Mouse (Mus musculus): ENCODE measurements at regions not wholly inside any gene's neighbourhood (a gene's known extent, or its start where the extent isn't known, plus 50 kb on each side); places are given as distances from the start of the nearest gene placed in this dataset.

- ATAC-seq (replicated peaks; ENCODE audit: low read depth, poor library complexity, severe bottlenecking), result no peak
Measured at GRCm38 (mm10) chr15:63411771-63412118, 433.2 kb downstream of the Gsdmc2 start.

- ATAC-seq (replicated peaks; ENCODE audit: low read depth, poor library complexity, severe bottlenecking), result no peak
Measured at GRCm38 (mm10) chr15:63410994-63411770, 433.8 kb downstream of the Gsdmc2 start.

- no peak for ATAC-seq (replicated peaks; ENCODE audit: low read depth, poor library complexity, severe bottlenecking)
Measured at GRCm38 (mm10) chr15:63400445-63400844, 444.5 kb downstream of the Gsdmc2 start.

- ATAC-seq (replicated peaks; ENCODE audit: low read depth, poor library complexity, severe bottlenecking), result no peak
Measured at GRCm38 (mm10) chr15:63400011-63400410, 445.0 kb downstream of the Gsdmc2 start.

- no peak for ATAC-seq (replicated peaks; ENCODE audit: low read depth, poor library complexity, severe bottlenecking)
Measured at GRCm38 (mm10) chr15:63397485-63397884, 447.5 kb downstream of the Gsdmc2 start.

- ATAC-seq (replicated peaks; ENCODE audit: low read depth, poor library complexity, severe bottlenecking), result no peak
Measured at GRCm38 (mm10) chr15:63377258-63377657, 467.7 kb downstream of the Gsdmc2 start.

GRCm38 (mm10) chr15:63371328-63372023, 473.5 kb downstream of the Gsdmc2 start:
- ATAC-seq (replicated peaks; ENCODE audit: low read depth, poor library complexity, severe bottlenecking), result no peak

- ATAC-seq (replicated peaks; ENCODE audit: low read depth, poor library complexity, severe bottlenecking), result no peak
Measured at GRCm38 (mm10) chr15:63364473-63364872, 480.5 kb downstream of the Gsdmc2 start.

- ATAC-seq (replicated peaks; ENCODE audit: low read depth, poor library complexity, severe bottlenecking), result no peak
Measured at GRCm38 (mm10) chr15:63360402-63360801, 484.6 kb downstream of the Gsdmc2 start.

GRCm38 (mm10) chr15:63341730-63342129, 503.2 kb downstream of the Gsdmc2 start:
- ATAC-seq (replicated peaks; ENCODE audit: low read depth, poor library complexity, severe bottlenecking), result no peak

GRCm38 (mm10) chr15:63340322-63341060, 504.5 kb downstream of the Gsdmc2 start:
- ATAC-seq (replicated peaks; ENCODE audit: low read depth, poor library complexity, severe bottlenecking), result no peak

- ATAC-seq (replicated peaks; ENCODE audit: low read depth, poor library complexity, severe bottlenecking), result no peak
Measured at GRCm38 (mm10) chr15:63319666-63320065, 525.3 kb downstream of the Gsdmc2 start.

GRCm38 (mm10) chr15:63310426-63310825, 534.6 kb downstream of the Gsdmc2 start:
- ATAC-seq (replicated peaks; ENCODE audit: low read depth, poor library complexity, severe bottlenecking), result no peak

- no peak for ATAC-seq (replicated peaks; ENCODE audit: low read depth, poor library complexity, severe bottlenecking)
Measured at GRCm38 (mm10) chr15:63299311-63299710, 545.7 kb downstream of the Gsdmc2 start.

GRCm38 (mm10) chr15:63288534-63288933, 556.4 kb downstream of the Gsdmc2 start:
- ATAC-seq (replicated peaks; ENCODE audit: low read depth, poor library complexity, severe bottlenecking), result no peak

GRCm38 (mm10) chr15:63286026-63286425, 559.0 kb downstream of the Gsdmc2 start:
- ATAC-seq (replicated peaks; ENCODE audit: low read depth, poor library complexity, severe bottlenecking), result no peak

- ATAC-seq (replicated peaks; ENCODE audit: low read depth, poor library complexity, severe bottlenecking), result peak; percentile 63; the same call in 1 of the 2 replicates
Measured at GRCm38 (mm10) chr15:63270381-63270780, 574.6 kb downstream of the Gsdmc2 start.

- no peak for ATAC-seq (replicated peaks; ENCODE audit: low read depth, poor library complexity, severe bottlenecking)
Measured at GRCm38 (mm10) chr15:63265845-63266244, 579.1 kb downstream of the Gsdmc2 start.

- ATAC-seq (replicated peaks; ENCODE audit: low read depth, poor library complexity, severe bottlenecking), result no peak
Measured at GRCm38 (mm10) chr15:63255736-63256135, 589.2 kb downstream of the Gsdmc2 start.

- no peak for ATAC-seq (replicated peaks; ENCODE audit: low read depth, poor library complexity, severe bottlenecking)
Measured at GRCm38 (mm10) chr15:63252781-63253340, 592.1 kb downstream of the Gsdmc2 start.

GRCm38 (mm10) chr15:63238601-63239000, 606.4 kb downstream of the Gsdmc2 start:
- ATAC-seq (replicated peaks; ENCODE audit: low read depth, poor library complexity, severe bottlenecking), result no peak
